Mouse (Mus musculus) hindbrain, embryonic 16.5 days (tissue): ENCODE measurements around the gene Sh3yl1. TPM values are rescaled to one million over a fixed set of nuclear protein-coding genes. Genes with fewer than 3 reads are reported as not detected.

Experiments used
- ATAC-seq: fragments of 200-750 bp; cut with Nextera tagmentation; 2 replicates; pipeline ENCODE4 v1.8.0; 2017; ENCODE audit warnings: moderate TSS enrichment, moderate library complexity
- H3K27ac ChIP-seq: fragments of 300-500 bp; sonication (generic); 2 replicates; pipeline ENCODE4 v1.5.1; 2014; ENCODE audit warnings: low read depth, mild to moderate bottlenecking, control low read depth, low read length, moderate library complexity
- H3K27me3 ChIP-seq: fragments of 300-500 bp; sonication (generic); replicated peaks from 2 replicates; pipeline ENCODE4 v1.6.1; 2014; ENCODE audit warnings: low read length; ENCODE audit not compliant: control insufficient read depth, insufficient read depth
- H3K36me3 ChIP-seq: fragments of 300-500 bp; sonication (generic); 2 replicates; pipeline ENCODE4 v1.6.1; 2014; ENCODE audit warnings: mild to moderate bottlenecking, low read length, moderate library complexity, mixed read lengths; ENCODE audit not compliant: control insufficient read depth, insufficient read depth
- H3K4me1 ChIP-seq: fragments of 300-500 bp; sonication (generic); 2 replicates; pipeline ENCODE4 v1.6.1; 2014; ENCODE audit warnings: low read depth, low read length; ENCODE audit not compliant: control insufficient read depth, insufficient read depth
- H3K4me2 ChIP-seq: fragments of 300-500 bp; sonication (generic); 2 replicates; pipeline ENCODE4 v1.6.1; 2014; ENCODE audit warnings: mild to moderate bottlenecking, low read length, control low read depth, moderate library complexity
- H3K4me3 ChIP-seq: fragments of 300-500 bp; sonication (generic); 2 replicates; pipeline ENCODE4 v1.5.1; 2014; ENCODE audit warnings: mild to moderate bottlenecking, low read length, control low read depth, moderate library complexity
- H3K9ac ChIP-seq: fragments of 300-500 bp; sonication (generic); 2 replicates; pipeline ENCODE4 v1.6.1; 2014; ENCODE audit warnings: low read depth, mild to moderate bottlenecking, control low read depth, low read length, moderate library complexity
- H3K9me3 ChIP-seq: fragments of 300-500 bp; sonication (generic); 2 replicates; pipeline ENCODE4 v1.6.1; 2014; ENCODE audit warnings: mild to moderate bottlenecking, low read length, moderate library complexity; ENCODE audit not compliant: control insufficient read depth
- WGBS: fragments of 180-500 bp; shearing (Covaris S2); extraction: QIAGEN DNeasy Blood & Tissue Kit; methylation state at CpG from one replicate; pipeline ENCODE4 v1.1.7; 2014; 5-methylcytosine and 5-hydroxymethylcytosine counted together
- polyA plus RNA-seq: library from polyadenylated mRNA; unstranded; fragments of >200 nt; fragmentation: Nextera tagmentation; extraction: Ambion mirVana; gene quantifications from 2 replicates; pipeline ENCODE4 v1.2.1, GENCODE M21; 2015

Gene Sh3yl1
- polyA plus RNA-seq, 1 experiment from 2014 or later: 55.2 TPM

DNA sequence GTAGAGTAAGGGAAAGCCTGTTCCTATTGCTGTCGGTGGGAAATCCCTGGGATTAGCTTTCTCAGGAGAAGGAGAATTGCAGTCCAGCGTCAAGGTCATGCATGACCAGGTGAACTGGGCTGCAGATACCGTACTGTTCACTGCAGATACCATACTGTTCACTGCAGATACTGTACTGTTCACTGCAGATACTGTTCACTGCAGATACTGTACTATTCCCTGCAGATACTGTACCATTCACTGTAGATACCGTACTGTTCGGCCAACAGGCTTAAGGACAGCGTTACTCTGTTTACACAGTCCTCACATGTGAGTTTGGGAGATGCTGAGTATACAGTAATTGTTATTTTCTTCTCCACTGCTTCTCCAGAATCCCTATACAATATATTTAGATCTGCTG, 16.7 kb downstream of the Sh3yl1 start:
- Histone ChIP-seq H3K4me3 (no peak overlapping the region), H3K9ac (no peak overlapping the region), H3K4me2 (no peak overlapping the region), H3K4me1 (no peaks in the 10 kb centered on the region), H3K27me3 (no peaks in the 10 kb centered on the region), H3K27ac (no peak overlapping the region), H3K9me3 (no peaks in the 10 kb centered on the region), H3K36me3 (peaks cover 11% of the 10 kb centered on the region)
- ATAC-seq: no peak
- WGBS: 88% methylated on average over 6 of the region's 6 CpGs

DNA sequence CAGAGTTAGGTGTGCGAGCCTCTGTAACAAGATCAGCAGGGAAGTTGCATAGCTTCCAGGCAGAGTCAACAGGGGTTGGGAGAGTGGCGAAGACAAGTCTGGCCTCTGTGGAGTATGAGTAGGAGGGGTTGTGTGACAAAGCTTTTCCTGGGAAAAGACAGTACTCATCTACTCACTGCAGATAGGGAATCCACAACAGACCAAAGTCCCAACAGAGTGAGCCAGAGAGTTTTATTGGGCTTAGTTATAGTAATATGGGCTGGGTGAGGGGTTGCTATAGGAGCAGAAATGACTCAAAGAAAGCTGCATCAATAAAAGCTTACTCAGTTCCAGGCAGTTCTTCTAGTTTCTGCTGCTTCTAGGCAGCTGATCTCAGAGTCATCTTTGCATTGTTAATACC, 21.8 kb downstream of the Sh3yl1 start:
- Histone ChIP-seq H3K9me3 (no peaks in the 10 kb centered on the region), H3K36me3 (no peaks in the 10 kb centered on the region; the same call in 1 of the 2 replicates), H3K27me3 (no peaks in the 10 kb centered on the region), H3K4me1 (no peaks in the 10 kb centered on the region), H3K27ac (no peak overlapping the region), H3K4me2 (no peak overlapping the region), H3K9ac (no peak overlapping the region), H3K4me3 (no peak overlapping the region)
- no peak for ATAC-seq
- 73% methylated on average over 2 of the region's 2 CpGs for WGBS

DNA sequence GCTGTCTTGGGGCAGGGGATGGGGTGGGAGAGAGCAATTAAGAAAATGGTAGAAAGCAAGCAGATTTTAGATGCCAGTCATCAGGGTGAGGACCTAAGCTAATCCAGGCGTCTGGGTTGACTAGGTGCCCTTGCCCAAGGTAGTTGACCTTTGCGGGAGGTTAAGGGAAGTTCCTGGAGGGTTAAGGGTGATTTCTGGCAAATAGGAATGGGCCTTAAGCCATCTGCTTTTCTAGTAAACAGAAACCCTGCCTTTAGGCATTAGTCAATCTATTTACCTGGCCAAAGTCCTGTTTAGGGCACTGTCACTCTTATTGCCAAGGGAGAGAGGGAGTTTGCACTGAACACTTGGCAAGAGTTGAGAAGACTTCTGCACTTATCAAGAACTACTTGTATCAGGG, 25.4 kb downstream of the Sh3yl1 start:
- Histone ChIP-seq H3K27ac (no peak overlapping the region), H3K4me1 (no peaks in the 10 kb centered on the region), H3K9ac (no peak overlapping the region), H3K4me2 (no peak overlapping the region), H3K27me3 (no peaks in the 10 kb centered on the region), H3K9me3 (no peaks in the 10 kb centered on the region), H3K4me3 (no peak overlapping the region), H3K36me3 (peaks cover 9% of the 10 kb centered on the region)
- ATAC-seq: no peak
- WGBS: 87% methylated on average over 2 of the region's 2 CpGs

DNA sequence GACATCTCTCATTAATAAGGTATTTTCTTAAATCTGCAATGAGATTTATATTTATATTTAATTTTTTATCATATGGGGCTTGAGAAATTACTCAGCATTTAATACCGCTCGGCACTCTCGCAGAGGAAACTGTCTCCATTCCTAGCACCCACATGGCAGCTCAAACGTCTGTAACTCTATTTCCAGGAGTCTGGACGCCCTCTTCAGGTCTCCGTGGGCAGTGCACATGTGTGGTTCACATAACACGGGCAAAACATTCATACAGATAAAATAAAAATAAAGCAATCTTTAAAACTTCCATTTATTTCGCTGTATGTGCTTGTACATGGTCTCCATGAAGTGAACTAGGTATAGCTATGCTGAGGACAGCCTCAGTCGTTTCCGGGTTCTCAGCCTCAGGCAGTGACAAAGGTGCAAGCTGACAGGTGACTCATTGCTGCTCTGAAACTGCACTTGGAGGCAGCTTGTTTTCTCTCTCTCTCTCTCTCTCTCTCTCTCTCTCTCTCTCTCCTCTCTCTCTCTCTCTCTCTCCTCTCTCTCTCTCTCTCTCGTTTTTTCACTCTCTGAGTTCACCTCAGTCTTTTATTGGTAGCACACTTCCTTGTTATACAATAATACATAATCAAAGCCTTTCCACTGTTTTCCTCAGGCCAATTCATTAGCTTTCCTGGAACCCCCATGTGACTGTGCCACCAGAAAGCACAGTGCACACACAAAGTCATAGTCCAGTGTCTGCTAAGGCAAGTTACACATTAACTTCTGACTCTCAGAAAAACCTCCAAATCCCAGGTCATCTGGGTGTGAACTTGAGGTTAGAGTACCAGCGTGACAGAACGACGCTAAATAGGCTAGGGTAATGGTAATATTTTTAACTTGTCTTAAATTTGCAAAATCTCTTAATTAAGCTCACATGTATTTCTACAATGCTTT, 31.9 kb downstream of the Sh3yl1 start:
- no peaks in the 10 kb centered on the region for H3K9me3 ChIP-seq
- no peak overlapping the region for H3K27ac ChIP-seq
- H3K4me2 ChIP-seq: no peak overlapping the region
- 91% methylated on average over 14 of the region's 14 CpGs for WGBS
- H3K36me3 ChIP-seq: peaks cover 31% of the 10 kb centered on the region
- no peak for ATAC-seq
- H3K27me3 ChIP-seq: no peaks in the 10 kb centered on the region
- no peak overlapping the region for H3K9ac ChIP-seq
- H3K4me3 ChIP-seq: no peak overlapping the region
- no peaks in the 10 kb centered on the region for H3K4me1 ChIP-seq

DNA sequence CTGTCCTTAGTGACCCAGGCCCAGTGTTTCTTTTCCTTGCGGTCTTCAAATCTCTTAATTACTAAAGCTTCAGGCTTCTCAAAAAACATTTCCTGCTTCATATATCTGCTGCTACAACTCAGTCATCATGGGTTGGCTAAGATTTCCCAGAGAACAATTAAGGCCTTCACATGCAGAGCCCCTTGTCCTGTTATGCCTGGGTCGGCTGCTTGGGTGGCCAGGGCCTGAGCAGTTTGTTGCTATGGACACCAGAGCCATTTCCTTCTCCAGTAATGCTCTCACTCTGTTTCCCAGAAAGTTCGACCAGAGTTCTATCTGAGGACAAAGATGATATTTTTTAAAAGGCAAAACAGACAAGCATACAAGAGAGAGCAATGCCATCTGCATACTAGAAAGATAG, 32.7 kb downstream of the Sh3yl1 start:
- Histone ChIP-seq H3K4me3 (no peak overlapping the region), H3K36me3 (peaks cover 30% of the 10 kb centered on the region), H3K27ac (no peak overlapping the region), H3K4me2 (no peak overlapping the region), H3K9me3 (no peaks in the 10 kb centered on the region), H3K4me1 (no peaks in the 10 kb centered on the region), H3K27me3 (no peaks in the 10 kb centered on the region), H3K9ac (no peak overlapping the region)
- 49% methylated on average over 3 of the region's 3 CpGs for WGBS
- ATAC-seq: no peak

DNA sequence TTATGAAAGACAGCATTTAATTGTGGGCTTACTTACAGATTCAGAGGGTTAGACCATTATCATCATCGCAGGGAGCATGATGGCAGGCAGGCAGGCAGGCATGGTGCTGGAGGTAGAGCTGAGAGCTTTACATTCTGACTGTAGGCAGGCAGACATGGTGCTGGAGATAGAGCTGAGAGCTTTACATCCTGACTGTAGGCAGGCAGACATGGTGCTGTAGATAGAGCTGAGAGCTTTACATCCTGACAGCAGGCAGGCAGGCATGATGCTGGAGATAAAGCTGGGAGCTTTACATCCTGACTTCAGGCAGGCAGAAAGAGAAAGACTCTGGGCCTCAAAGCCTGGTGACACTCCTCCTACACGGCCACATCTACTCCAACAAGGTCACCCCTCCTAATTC, 59.2 kb downstream of the Sh3yl1 start:
- no peak overlapping the region for H3K27ac ChIP-seq
- H3K36me3 ChIP-seq: no peaks in the 10 kb centered on the region
- no peak for ATAC-seq
- no peak overlapping the region for H3K9ac ChIP-seq
- no peaks in the 10 kb centered on the region for H3K9me3 ChIP-seq
- 83% methylated on average over 2 of the region's 2 CpGs for WGBS
- no peak overlapping the region for H3K4me2 ChIP-seq
- no peaks in the 10 kb centered on the region for H3K4me1 ChIP-seq
- H3K27me3 ChIP-seq: no peaks in the 10 kb centered on the region
- H3K4me3 ChIP-seq: no peak overlapping the region

DNA sequence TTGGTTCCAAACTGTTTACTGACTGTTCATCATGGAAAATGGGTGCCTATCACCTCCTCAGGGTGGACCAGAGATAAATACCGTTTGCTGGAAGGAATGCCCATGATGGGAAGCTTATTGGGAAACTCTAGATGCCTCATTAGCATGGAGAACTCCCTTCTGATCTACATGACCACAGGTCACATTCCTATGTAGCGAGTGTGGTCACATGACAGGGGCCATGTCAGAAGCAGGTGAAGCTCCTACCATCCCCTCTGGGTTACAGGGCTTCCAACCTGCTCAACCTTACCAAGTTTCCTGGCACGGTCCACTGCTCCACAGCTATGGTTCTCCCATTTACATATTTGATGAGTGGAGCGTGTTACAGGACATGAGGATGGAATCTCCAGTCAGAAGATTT, 92.3 kb downstream of the Sh3yl1 start:
- Histone ChIP-seq H3K4me1 (no peaks in the 10 kb centered on the region), H3K27me3 (no peaks in the 10 kb centered on the region), H3K36me3 (no peaks in the 10 kb centered on the region), H3K9me3 (no peaks in the 10 kb centered on the region), H3K4me2 (no peak overlapping the region), H3K27ac (no peak overlapping the region), H3K9ac (no peak overlapping the region), H3K4me3 (no peak overlapping the region)
- no peak for ATAC-seq
- WGBS: 91% methylated on average over 4 of the region's 4 CpGs

DNA sequence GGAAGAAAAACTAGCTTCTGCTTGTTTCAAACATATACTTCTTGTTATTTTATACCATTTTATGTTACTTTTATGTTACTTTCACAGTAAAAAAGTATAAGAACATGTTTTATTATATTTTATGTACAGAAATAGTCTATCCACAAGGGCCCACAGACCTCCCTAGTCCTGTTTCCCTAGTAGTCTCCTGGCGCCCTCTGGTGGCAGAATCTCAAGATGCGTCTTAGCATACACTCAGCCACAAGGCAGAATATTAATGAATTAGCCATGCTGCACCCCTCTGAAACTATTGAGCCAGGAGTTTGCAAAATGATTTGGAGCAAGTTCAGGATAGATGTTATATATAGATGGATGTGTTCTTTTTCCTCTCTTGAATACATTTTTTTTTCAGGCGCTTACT, 93.5 kb downstream of the Sh3yl1 start:
- Histone ChIP-seq H3K27ac (no peak overlapping the region), H3K4me2 (no peak overlapping the region), H3K9ac (no peak overlapping the region), H3K4me1 (no peaks in the 10 kb centered on the region), H3K4me3 (no peak overlapping the region), H3K27me3 (no peaks in the 10 kb centered on the region), H3K36me3 (no peaks in the 10 kb centered on the region), H3K9me3 (no peaks in the 10 kb centered on the region)
- 24% methylated on average over 3 of the region's 3 CpGs for WGBS
- ATAC-seq: 0 out of 2 replicates have a peak, but pooled peaks have one; percentile 58

DNA sequence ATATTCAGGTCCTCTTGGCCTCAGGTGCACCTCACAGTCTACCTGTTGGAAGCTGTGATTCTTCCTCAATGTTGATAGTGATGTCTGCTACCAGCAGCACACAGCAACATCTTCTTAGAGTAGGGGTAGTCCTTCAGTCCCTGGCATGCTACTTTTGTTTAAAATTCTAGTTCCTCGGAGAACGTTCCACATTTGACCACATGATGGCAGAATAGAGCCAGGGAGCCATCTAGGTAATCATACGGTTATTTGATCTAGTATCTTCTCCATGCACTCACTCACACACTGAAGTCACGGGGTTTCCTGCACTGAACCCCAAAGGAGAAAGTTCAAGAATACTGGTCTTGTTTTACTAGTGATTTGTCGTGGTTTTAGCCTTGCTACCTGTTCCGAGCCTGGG, 96.7 kb downstream of the Sh3yl1 start:
- no peaks in the 10 kb centered on the region for H3K4me1 ChIP-seq
- no peak overlapping the region for H3K9ac ChIP-seq
- no peaks in the 10 kb centered on the region for H3K27me3 ChIP-seq
- no peaks in the 10 kb centered on the region for H3K36me3 ChIP-seq
- no peak overlapping the region for H3K27ac ChIP-seq
- 37% methylated on average over 6 of the region's 6 CpGs for WGBS
- no peak overlapping the region for H3K4me2 ChIP-seq
- no peaks in the 10 kb centered on the region for H3K9me3 ChIP-seq
- H3K4me3 ChIP-seq: no peak overlapping the region
- ATAC-seq: no peak
